ENCODE assay signal across 11 mouse cellular contexts in the genomic region with DNA sequence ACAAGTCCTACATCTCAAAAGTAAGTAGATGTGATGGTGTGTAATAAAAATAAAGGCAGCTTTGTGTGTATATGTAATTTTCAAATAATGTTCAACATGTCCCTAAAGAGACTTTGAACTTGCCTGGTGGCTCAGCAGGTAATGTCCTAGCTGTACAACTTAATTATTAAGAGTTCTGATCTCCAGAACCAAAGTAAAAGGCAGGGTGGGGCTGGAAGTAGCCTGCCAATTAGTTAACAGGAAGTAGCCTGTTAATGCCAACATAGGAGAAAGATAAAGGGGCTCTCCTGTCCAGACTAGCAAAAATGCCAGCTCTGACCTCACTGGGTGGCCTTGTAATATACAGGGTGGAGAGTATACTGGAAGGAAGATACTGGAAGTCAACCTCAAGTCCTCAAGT.
"Had no signal": no experiment of that assay in that cellular context is flagged by ENCODE, and none has a peak within 500 bp of the region (broad histone marks: within the 10 kb centered on the region; RNA-seq: fewer than 3 reads in every experiment).

No protein-coding gene starts in this region.

- H3K9me3 ChIP-seq: intestine, embryonic 15.5 days; limb, embryonic 13.5 days; midbrain, embryonic 13.5 days; neural tube, embryonic 12.5 days; stomach, embryonic 15.5 days had no signal

- H3K4me3 ChIP-seq: intestine, embryonic 15.5 days; layer of hippocampus, adult 2 months; limb, embryonic 13.5 days; midbrain, embryonic 13.5 days; neural tube, embryonic 12.5 days; stomach, embryonic 15.5 days had no signal

- DNase-seq: left cerebral cortex, postnatal 4 days; thymus, postnatal 36 days had no signal

- ATAC-seq: intestine, embryonic 15.5 days; lung, postnatal 0 days; midbrain, embryonic 13.5 days had no signal

- H3K4me1 ChIP-seq: intestine, embryonic 15.5 days had no signal

- H3K27me3 ChIP-seq: intestine, embryonic 15.5 days; limb, embryonic 13.5 days; midbrain, embryonic 13.5 days; neural tube, embryonic 12.5 days; stomach, embryonic 15.5 days had no signal

- H3K27ac ChIP-seq: hindbrain, embryonic 14.5 days; intestine, embryonic 15.5 days; layer of hippocampus, adult 2 months; limb, embryonic 13.5 days; liver, embryonic 14.5 days; midbrain, embryonic 13.5 days; neural tube, embryonic 12.5 days; stomach, embryonic 15.5 days had no signal

- H3K9ac ChIP-seq: hindbrain, embryonic 14.5 days; intestine, embryonic 15.5 days; limb, embryonic 13.5 days; liver, embryonic 14.5 days; midbrain, embryonic 13.5 days; neural tube, embryonic 12.5 days; stomach, embryonic 15.5 days had no signal

- H3K4me2 ChIP-seq: hindbrain, embryonic 14.5 days; intestine, embryonic 15.5 days; limb, embryonic 13.5 days; midbrain, embryonic 13.5 days; neural tube, embryonic 12.5 days; stomach, embryonic 15.5 days had no signal

- H3K36me3 ChIP-seq: intestine, embryonic 15.5 days; limb, embryonic 13.5 days; midbrain, embryonic 13.5 days; neural tube, embryonic 12.5 days; stomach, embryonic 15.5 days had no signal
